Mouse (Mus musculus) midbrain, embryonic 11.5 days (tissue): ENCODE measurements around the gene Adrm1. TPM values are rescaled to one million over a fixed set of nuclear protein-coding genes. Genes with fewer than 3 reads are reported as not detected.

Experiments used
- ATAC-seq: fragments of 200-750 bp; cut with Nextera tagmentation; 2 replicates; pipeline ENCODE4 v1.8.0; 2017; ENCODE audit warnings: moderate TSS enrichment, moderate library complexity; ENCODE audit not compliant: low FRiP score
- DNase-seq: peaks from one replicate; pipeline ENCODE4 v3.0.0; 2015; ENCODE audit warnings: low spot score; ENCODE audit errors: missing footprints
- H3K27ac ChIP-seq: fragments of 300-500 bp; sonication (generic); 2 replicates; pipeline ENCODE4 v1.5.1; 2014; ENCODE audit warnings: low read depth, low read length
- H3K27me3 ChIP-seq: fragments of 300-500 bp; sonication (generic); 2 replicates; pipeline ENCODE4 v1.6.1; 2014; ENCODE audit warnings: mild to moderate bottlenecking, low read length, moderate library complexity, mixed read lengths; ENCODE audit not compliant: control insufficient read depth, insufficient read depth
- H3K36me3 ChIP-seq: fragments of 300-500 bp; sonication (generic); 2 replicates; pipeline ENCODE4 v1.6.1; 2014; ENCODE audit warnings: mild to moderate bottlenecking, low read length, moderate library complexity, mixed read lengths; ENCODE audit not compliant: control insufficient read depth, insufficient read depth
- H3K4me1 ChIP-seq: fragments of 300-500 bp; sonication (generic); 2 replicates; pipeline ENCODE4 v1.6.1; 2014; ENCODE audit warnings: low read length; ENCODE audit not compliant: control insufficient read depth, insufficient read depth
- H3K4me2 ChIP-seq: fragments of 300-500 bp; sonication (generic); 2 replicates; pipeline ENCODE4 v1.6.1; 2014; ENCODE audit warnings: mild to moderate bottlenecking, moderate library complexity
- H3K4me3 ChIP-seq: fragments of 300-500 bp; sonication (generic); 2 replicates; pipeline ENCODE4 v1.5.1; 2014; ENCODE audit warnings: low read depth, low read length
- H3K9ac ChIP-seq: fragments of 300-500 bp; sonication (generic); 2 replicates; pipeline ENCODE4 v1.6.1; 2014; ENCODE audit warnings: low read length
- H3K9me3 ChIP-seq: fragments of 300-500 bp; sonication (generic); 2 replicates; pipeline ENCODE4 v1.6.1; 2016; ENCODE audit warnings: low read length; ENCODE audit not compliant: control insufficient read depth
- WGBS: fragments of 180-500 bp; shearing (Covaris S2); extraction: QIAGEN DNeasy Blood & Tissue Kit; methylation state at CpG from one replicate; pipeline ENCODE4 v1.1.7; 2014; 5-methylcytosine and 5-hydroxymethylcytosine counted together
- polyA plus RNA-seq: library from polyadenylated mRNA; unstranded; fragments of >200 nt; fragmentation: Nextera tagmentation; extraction: Ambion mirVana; gene quantifications from 2 replicates; pipeline ENCODE4 v1.2.1, GENCODE M21; 2014

Adrm1 gene
- polyA plus RNA-seq, 1 experiment from 2014 or later: 170 TPM

DNA sequence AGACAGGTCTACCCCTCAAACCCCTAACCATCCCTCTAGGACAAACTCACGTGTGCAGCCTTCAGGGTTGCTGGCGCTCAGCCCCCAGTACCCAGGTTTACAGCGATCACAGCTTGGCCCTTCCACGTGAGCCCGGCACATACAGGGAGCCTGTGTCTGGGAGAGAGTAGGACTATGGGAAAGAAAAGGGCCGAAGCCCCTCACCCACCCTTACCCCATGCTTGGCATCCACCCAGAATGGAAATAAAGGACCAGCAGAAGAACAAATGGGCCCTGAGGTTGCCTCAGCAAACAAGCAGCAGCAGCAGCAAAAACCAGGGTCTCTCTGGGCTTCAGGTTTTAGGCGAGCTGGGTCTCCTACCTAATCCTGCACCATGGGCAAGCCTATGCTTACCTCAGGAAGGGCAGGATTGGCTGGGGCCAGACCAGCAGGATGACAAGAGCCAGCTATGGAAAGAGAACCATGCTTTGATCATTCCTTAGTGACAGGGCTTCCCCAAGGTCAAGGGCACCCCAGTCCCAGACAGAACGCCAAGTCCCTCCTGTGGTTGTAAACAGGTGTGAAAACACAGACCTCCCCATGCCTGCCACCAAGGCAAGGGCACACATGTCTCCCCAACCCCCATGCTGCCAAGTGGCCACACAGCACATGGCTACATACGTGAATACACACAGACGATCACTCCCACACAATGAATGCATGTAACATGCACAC lies 26.2 kb downstream of the Adrm1 start:
- Histone ChIP-seq H3K27me3 (no peaks in the 10 kb centered on the region), H3K4me2 (no peak overlapping the region), H3K36me3 (no peaks in the 10 kb centered on the region), H3K4me1 (peaks cover 2% of the 10 kb centered on the region; the same call in 1 of the 2 replicates), H3K9ac (no peak overlapping the region), H3K27ac (no peak overlapping the region), H3K9me3 (no peaks in the 10 kb centered on the region), H3K4me3 (no peak overlapping the region)
- ATAC-seq (no peak), DNase-seq (no peak)
- WGBS: 89% methylated on average over 10 of the region's 10 CpGs

DNA sequence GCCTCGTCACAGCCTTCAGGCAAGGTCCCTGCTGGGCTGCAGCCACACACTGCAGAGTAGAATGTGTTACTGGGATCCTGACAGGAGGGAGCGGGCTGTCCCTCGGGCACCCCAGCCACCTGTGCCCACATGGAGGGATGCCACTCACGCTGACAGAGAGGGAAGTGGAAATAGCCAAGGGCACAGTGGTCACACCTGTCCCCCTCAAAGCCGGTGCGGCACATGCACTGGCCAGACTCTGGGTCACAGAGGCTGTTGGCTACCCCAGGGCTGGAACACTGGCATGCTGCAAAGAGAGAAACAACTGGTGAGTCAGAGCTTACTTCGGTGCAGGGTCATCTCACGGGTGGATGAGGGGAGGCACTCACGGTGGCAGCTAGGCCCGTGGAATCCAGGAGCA lies 27.5 kb downstream of the Adrm1 start:
- Histone ChIP-seq H3K36me3 (no peaks in the 10 kb centered on the region), H3K27me3 (no peaks in the 10 kb centered on the region), H3K4me3 (no peak overlapping the region), H3K9me3 (no peaks in the 10 kb centered on the region), H3K4me2 (no peak overlapping the region), H3K9ac (no peak overlapping the region), H3K27ac (no peak overlapping the region), H3K4me1 (peaks cover 2% of the 10 kb centered on the region; the same call in 1 of the 2 replicates)
- no peak for DNase-seq
- WGBS: 92% methylated on average over 10 of the region's 10 CpGs
- no peak for ATAC-seq

DNA sequence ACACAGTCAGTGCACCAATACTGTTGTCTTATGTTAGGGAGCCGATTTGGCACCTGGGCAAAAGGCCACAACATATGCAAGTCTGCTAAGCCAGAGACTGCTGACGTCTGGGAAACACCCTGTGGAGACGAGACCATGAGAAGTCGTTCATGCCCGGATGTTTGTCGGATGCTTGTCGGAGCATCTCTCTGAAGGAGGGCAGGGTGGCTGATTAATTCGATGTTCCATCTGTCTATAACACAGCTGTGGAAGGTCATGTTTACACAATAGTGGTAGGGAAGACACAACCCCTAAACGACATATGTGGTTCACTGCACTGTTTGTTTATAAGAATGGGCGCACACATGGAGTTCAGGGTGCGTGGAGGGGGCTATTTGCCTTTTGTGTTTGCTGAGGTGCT lies 29.4 kb downstream of the Adrm1 start:
- Histone ChIP-seq H3K27ac (no peak overlapping the region), H3K4me2 (no peak overlapping the region), H3K4me1 (no peaks in the 10 kb centered on the region), H3K27me3 (no peaks in the 10 kb centered on the region), H3K9me3 (no peaks in the 10 kb centered on the region), H3K4me3 (no peak overlapping the region), H3K9ac (no peak overlapping the region), H3K36me3 (no peaks in the 10 kb centered on the region)
- 63% methylated on average over 11 of the region's 11 CpGs for WGBS
- DNase-seq: no peak
- ATAC-seq: 0 out of 2 replicates have a peak, but pooled peaks have one; percentile 9

DNA sequence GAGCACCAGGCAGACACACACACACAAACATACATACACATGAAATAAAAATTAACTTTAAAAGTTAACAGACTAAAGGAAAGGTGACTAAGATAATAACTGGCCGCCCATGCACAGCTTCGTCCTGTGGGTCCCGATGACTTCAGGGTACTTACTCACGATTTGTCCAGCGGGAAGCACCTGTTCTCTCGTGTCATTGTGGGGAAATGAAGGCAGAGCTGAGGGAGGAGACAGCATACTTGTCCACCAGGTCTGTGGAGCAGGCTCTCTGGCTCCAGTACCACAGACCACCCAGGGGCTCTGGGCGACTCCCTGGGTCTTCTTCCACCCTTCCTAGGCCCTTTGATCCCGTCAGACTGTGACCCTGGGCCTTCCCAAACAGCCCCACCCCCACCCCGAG lies 30.0 kb downstream of the Adrm1 start:
- Histone ChIP-seq H3K4me3 (no peak overlapping the region), H3K36me3 (no peaks in the 10 kb centered on the region), H3K9ac (no peak overlapping the region), H3K27me3 (no peaks in the 10 kb centered on the region), H3K27ac (no peak overlapping the region), H3K9me3 (no peaks in the 10 kb centered on the region), H3K4me2 (no peak overlapping the region), H3K4me1 (no peaks in the 10 kb centered on the region)
- DNase-seq (no peak), ATAC-seq (no peak)
- WGBS: 73% methylated on average over 9 of the region's 9 CpGs

DNA sequence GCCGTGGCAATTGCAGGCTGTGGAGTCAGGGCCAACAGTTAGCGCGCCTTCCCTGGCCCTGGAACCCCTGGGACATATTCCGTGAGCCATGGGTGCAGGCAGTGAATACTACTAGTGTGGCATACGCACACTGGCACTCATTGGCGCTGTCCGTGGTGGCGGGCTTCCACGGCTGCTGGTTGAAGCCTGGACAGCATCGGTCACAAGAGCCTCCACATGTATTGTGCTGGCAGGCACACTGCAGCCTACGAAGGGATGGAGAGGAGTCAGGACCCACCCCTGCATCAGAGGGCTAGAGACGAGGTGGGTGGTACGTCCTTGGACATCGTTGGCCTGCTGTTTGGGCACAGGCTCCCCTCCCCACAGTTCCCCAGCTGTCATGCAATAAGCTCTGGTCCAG lies 31.0 kb downstream of the Adrm1 start:
- 94% methylated on average over 14 of the region's 14 CpGs for WGBS
- Histone ChIP-seq H3K4me3 (no peak overlapping the region), H3K9me3 (no peaks in the 10 kb centered on the region), H3K27ac (no peak overlapping the region), H3K9ac (no peak overlapping the region), H3K27me3 (no peaks in the 10 kb centered on the region), H3K4me2 (no peak overlapping the region), H3K4me1 (no peaks in the 10 kb centered on the region), H3K36me3 (no peaks in the 10 kb centered on the region)
- ATAC-seq: no peak
- DNase-seq: no peak

DNA sequence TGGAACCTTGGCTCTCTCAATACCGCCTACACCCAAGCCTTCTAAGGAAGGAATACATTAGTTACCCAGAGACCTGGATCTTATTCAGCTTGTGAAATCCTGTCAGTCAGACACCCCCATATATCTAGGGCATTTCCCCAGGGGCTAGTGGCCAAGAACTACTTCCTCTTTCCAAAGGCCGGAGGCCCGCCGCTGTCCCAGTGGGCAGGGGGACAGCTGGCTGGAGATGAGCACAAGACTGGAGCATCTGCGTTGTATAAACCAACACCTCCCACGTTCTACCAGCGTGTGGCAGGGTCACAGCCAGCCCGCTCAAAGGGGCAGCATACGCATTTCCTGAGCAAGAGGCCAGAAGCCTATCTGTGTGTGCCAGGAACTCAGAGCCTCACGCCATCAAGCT lies 31.5 kb downstream of the Adrm1 start:
- Histone ChIP-seq H3K9me3 (no peaks in the 10 kb centered on the region), H3K4me2 (no peak overlapping the region), H3K27ac (no peak overlapping the region), H3K27me3 (no peaks in the 10 kb centered on the region), H3K4me3 (no peak overlapping the region), H3K4me1 (no peaks in the 10 kb centered on the region), H3K9ac (no peak overlapping the region), H3K36me3 (no peaks in the 10 kb centered on the region)
- 73% methylated on average over 10 of the region's 10 CpGs for WGBS
- DNase-seq (no peak), ATAC-seq (no peak)

DNA sequence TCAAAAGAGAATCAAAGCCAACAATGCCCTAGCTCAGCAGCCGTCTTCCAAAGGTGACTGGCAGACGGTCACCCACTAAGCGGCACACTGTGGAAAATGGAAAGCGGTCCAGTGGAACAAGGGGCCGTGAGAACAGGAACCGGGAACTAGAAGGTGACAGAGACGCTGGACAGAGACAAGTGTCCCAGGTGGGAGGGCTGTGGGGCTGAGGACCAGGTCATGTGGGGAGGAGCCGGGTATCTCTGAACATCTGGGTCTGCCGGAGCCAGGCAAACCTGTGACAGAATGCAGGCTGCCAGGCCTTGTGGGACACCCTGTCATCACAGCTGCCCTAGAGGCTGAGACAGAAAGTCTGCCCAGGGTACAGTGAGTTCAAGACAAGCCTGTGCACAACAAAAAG lies 33.2 kb downstream of the Adrm1 start:
- H3K9me3 ChIP-seq: no peaks in the 10 kb centered on the region
- no peaks in the 10 kb centered on the region for H3K27me3 ChIP-seq
- WGBS: 91% methylated on average over 9 of the region's 9 CpGs
- no peak for ATAC-seq
- H3K4me1 ChIP-seq: no peaks in the 10 kb centered on the region
- no peak overlapping the region for H3K4me3 ChIP-seq
- DNase-seq: no peak
- no peak overlapping the region for H3K27ac ChIP-seq
- no peak overlapping the region for H3K9ac ChIP-seq
- H3K4me2 ChIP-seq: no peak overlapping the region
- no peaks in the 10 kb centered on the region for H3K36me3 ChIP-seq

DNA sequence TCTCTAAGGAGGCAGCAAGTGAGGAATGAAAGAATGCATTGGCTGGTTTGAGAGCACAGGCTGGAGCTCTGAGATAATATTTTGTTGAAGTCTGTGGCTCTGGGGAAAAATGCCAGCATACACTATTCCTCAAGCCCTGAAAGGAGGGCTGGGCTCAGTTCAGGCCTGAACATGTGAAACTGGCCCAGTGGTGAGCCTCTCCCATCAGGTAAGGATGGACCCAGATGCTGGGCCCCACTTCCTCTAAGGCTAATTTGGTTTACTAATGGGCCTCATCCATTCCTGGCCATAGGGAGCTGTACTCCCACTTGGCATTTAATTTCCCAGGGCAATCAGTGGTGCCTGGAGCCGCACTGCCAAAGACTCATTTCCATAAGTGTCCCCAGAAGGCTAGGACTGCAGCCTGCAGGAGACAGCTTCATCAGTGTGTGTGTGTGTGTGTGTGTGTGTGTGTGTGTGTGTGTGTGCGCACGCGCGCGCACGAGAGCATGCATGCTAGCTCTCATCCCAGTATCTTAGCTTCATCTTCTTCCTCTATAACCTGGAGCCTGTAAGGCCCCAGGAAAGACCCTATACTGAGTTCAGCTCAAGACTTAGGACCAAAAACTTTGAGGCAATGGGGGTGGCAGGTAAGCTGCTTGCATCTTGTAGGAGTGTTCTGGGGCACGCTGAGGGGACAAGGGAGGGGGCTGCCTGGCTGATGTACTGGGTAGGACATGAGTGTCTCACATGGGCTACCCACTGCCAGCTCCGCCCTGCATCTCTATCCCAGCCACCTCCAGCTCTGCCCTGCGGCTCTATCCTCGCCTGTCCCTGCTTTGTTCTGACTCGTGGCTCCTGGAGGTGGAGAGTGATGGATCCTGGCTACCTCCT lies 34.0 kb downstream of the Adrm1 start:
- no peak overlapping the region for H3K27ac ChIP-seq
- ATAC-seq: peak; percentile 61
- H3K4me1 ChIP-seq: no peaks in the 10 kb centered on the region
- 88% methylated on average over 12 of the region's 12 CpGs for WGBS
- H3K36me3 ChIP-seq: no peaks in the 10 kb centered on the region
- DNase-seq: no peak
- H3K9ac ChIP-seq: no peak overlapping the region
- H3K4me3 ChIP-seq: no peak overlapping the region
- H3K4me2 ChIP-seq: no peak overlapping the region
- no peaks in the 10 kb centered on the region for H3K27me3 ChIP-seq
- no peaks in the 10 kb centered on the region for H3K9me3 ChIP-seq

DNA sequence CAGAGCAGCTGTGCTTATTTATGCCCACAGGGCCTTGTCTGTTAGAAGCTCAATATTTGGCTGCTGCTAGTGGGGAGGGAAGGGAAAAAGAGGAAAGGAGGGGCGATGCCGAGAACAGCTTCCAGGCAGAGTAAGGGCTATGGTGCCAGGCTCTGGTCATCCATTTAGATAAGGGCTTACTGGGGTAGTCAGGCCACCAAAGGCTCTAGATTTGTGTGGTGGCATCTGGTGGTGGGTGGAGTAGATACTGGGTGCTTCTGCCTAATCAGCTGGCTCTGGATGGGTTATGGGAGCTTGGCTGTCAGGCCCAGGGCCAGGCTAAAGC lies 34.6 kb downstream of the Adrm1 start:
- H3K9ac ChIP-seq: no peak overlapping the region

More for the DNA sequence above, 34.6 kb downstream of the Adrm1 start:
- Histone ChIP-seq H3K4me1 (no peaks in the 10 kb centered on the region), H3K9me3 (no peaks in the 10 kb centered on the region), H3K36me3 (no peaks in the 10 kb centered on the region), H3K4me2 (no peak overlapping the region), H3K4me3 (no peak overlapping the region), H3K27ac (no peak overlapping the region), H3K27me3 (no peaks in the 10 kb centered on the region)
- DNase-seq: no peak
- no peak for ATAC-seq
- 93% methylated on average over 2 of the region's 2 CpGs for WGBS
